Mouse (Mus musculus): ENCODE measurements at regions not wholly inside any gene's neighbourhood (a gene's known extent, or its start where the extent isn't known, plus 50 kb on each side); places are given as distances from the start of the nearest gene placed in this dataset.

- no peak for DNase-seq (ENCODE audit: low read depth, low spot score)
- Histone ChIP-seq H3K36me3 (ENCODE audit: control insufficient read depth, insufficient read depth, low read length, poor library complexity, severe bottlenecking) (no peaks in the 10 kb centered on the region), H3K9ac (ENCODE audit: insufficient read depth, low read depth, low read length, poor library complexity, severe bottlenecking) (no peak overlapping the region), H3K4me3 (ENCODE audit: insufficient read depth in 1 of 2, low read depth in 1 of 2, low read length in 2 of 2, poor library complexity in 1 of 2, severe bottlenecking in 1 of 2) (no peak overlapping the region), H3K4me1 (ENCODE audit: control insufficient read depth in 2 of 2, insufficient read depth in 2 of 2, low read length in 2 of 2, poor library complexity in 1 of 2) (no peaks in the 10 kb centered on the region), H3K9me3 (ENCODE audit: control insufficient read depth, insufficient read depth, low read depth, low read length) (no peaks in the 10 kb centered on the region), H3K27ac (ENCODE audit: insufficient read depth, low read depth, low read length, poor library complexity, severe bottlenecking) (no peak overlapping the region)
- TF ChIP-seq ZNF384 (IDR thresholded peaks at IDR 0.05; ENCODE audit: low read depth, low read length) (no peak), ZC3H11A (IDR thresholded peaks at IDR 0.05; ENCODE audit: borderline replicate concordance, low read depth, low read length) (no peak), CHD2 (IDR thresholded peaks at IDR 0.05; ENCODE audit: low read depth, low read length) (no peak), HCFC1 (IDR thresholded peaks at IDR 0.05; ENCODE audit: borderline replicate concordance, insufficient read depth, low read length) (no peak), MAFK (IDR thresholded peaks at IDR 0.05; ENCODE audit: insufficient read depth, low read depth, low read length) (no peak)
- in situ Hi-C loops (cut with MboI; ENCODE audit: low sequenced_read_pairs in 2 of 2, unreplicated experiment in 2 of 2), result no loop called here
These were observed 122.8 kb downstream of the Id4 start for GRCm38 (mm10) chr13:48383580-48384445.

GRCm38 (mm10) chr13:48384901-48385300 lies 123.9 kb downstream of the Id4 start:
- Histone ChIP-seq H3K27ac (ENCODE audit: insufficient read depth, low read depth, low read length, poor library complexity, severe bottlenecking) (no peak overlapping the region), H3K9ac (ENCODE audit: insufficient read depth, low read depth, low read length, poor library complexity, severe bottlenecking) (no peak overlapping the region), H3K4me1 (ENCODE audit: control insufficient read depth in 2 of 2, insufficient read depth in 2 of 2, low read length in 2 of 2, poor library complexity in 1 of 2) (no peaks in the 10 kb centered on the region), H3K36me3 (ENCODE audit: control insufficient read depth, insufficient read depth, low read length, poor library complexity, severe bottlenecking) (no peaks in the 10 kb centered on the region), H3K4me3 (ENCODE audit: insufficient read depth in 1 of 2, low read depth in 1 of 2, low read length in 2 of 2, poor library complexity in 1 of 2, severe bottlenecking in 1 of 2) (no peak overlapping the region), H3K9me3 (ENCODE audit: control insufficient read depth, insufficient read depth, low read depth, low read length) (no peaks in the 10 kb centered on the region)
- TF ChIP-seq MAFK (IDR thresholded peaks at IDR 0.05; ENCODE audit: insufficient read depth, low read depth, low read length) (no peak), ZNF384 (IDR thresholded peaks at IDR 0.05; ENCODE audit: low read depth, low read length) (no peak), CHD2 (IDR thresholded peaks at IDR 0.05; ENCODE audit: low read depth, low read length) (no peak), HCFC1 (IDR thresholded peaks at IDR 0.05; ENCODE audit: borderline replicate concordance, insufficient read depth, low read length) (no peak), ZC3H11A (IDR thresholded peaks at IDR 0.05; ENCODE audit: borderline replicate concordance, low read depth, low read length) (no peak)
- in situ Hi-C loops (cut with MboI; ENCODE audit: low sequenced_read_pairs in 2 of 2, unreplicated experiment in 2 of 2), result no loop called here
- no peak for DNase-seq (ENCODE audit: low read depth, low spot score)

GRCm38 (mm10) chr13:48391126-48391525 lies 122.1 kb downstream of the Zfp169 start:
- Histone ChIP-seq H3K9me3 (ENCODE audit: control insufficient read depth, insufficient read depth, low read depth, low read length) (no peaks in the 10 kb centered on the region), H3K27ac (ENCODE audit: insufficient read depth, low read depth, low read length, poor library complexity, severe bottlenecking) (no peak overlapping the region), H3K4me3 (ENCODE audit: insufficient read depth in 1 of 2, low read depth in 1 of 2, low read length in 2 of 2, poor library complexity in 1 of 2, severe bottlenecking in 1 of 2) (no peak overlapping the region), H3K4me1 (ENCODE audit: control insufficient read depth in 2 of 2, insufficient read depth in 2 of 2, low read length in 2 of 2, poor library complexity in 1 of 2) (peaks cover 0 to 2% of the 10 kb centered on the region in 2 experiments; a peak in 1 of 4 replicates), H3K36me3 (ENCODE audit: control insufficient read depth, insufficient read depth, low read length, poor library complexity, severe bottlenecking) (no peaks in the 10 kb centered on the region), H3K9ac (ENCODE audit: insufficient read depth, low read depth, low read length, poor library complexity, severe bottlenecking) (no peak overlapping the region)
- TF ChIP-seq ZC3H11A (IDR thresholded peaks at IDR 0.05; ENCODE audit: borderline replicate concordance, low read depth, low read length), result no peak
- no peak for TF ChIP-seq HCFC1 (IDR thresholded peaks at IDR 0.05; ENCODE audit: borderline replicate concordance, insufficient read depth, low read length)
- TF ChIP-seq CHD2 (IDR thresholded peaks at IDR 0.05; ENCODE audit: low read depth, low read length), result no peak
- TF ChIP-seq MAFK (IDR thresholded peaks at IDR 0.05; ENCODE audit: insufficient read depth, low read depth, low read length), result no peak
- no peak for TF ChIP-seq ZNF384 (IDR thresholded peaks at IDR 0.05; ENCODE audit: low read depth, low read length)
- DNase-seq (ENCODE audit: low read depth, low spot score), result no peak
- in situ Hi-C loops (cut with MboI; ENCODE audit: low sequenced_read_pairs in 2 of 2, unreplicated experiment in 2 of 2), result no loop called here

GRCm38 (mm10) chr13:48397761-48398160 lies 115.5 kb downstream of the Zfp169 start:
- Histone ChIP-seq H3K9me3 (ENCODE audit: control insufficient read depth, insufficient read depth, low read depth, low read length) (no peaks in the 10 kb centered on the region), H3K27ac (ENCODE audit: insufficient read depth, low read depth, low read length, poor library complexity, severe bottlenecking) (no peak overlapping the region), H3K4me3 (ENCODE audit: insufficient read depth in 1 of 2, low read depth in 1 of 2, low read length in 2 of 2, poor library complexity in 1 of 2, severe bottlenecking in 1 of 2) (no peak overlapping the region), H3K36me3 (ENCODE audit: control insufficient read depth, insufficient read depth, low read length, poor library complexity, severe bottlenecking) (no peaks in the 10 kb centered on the region), H3K4me1 (ENCODE audit: control insufficient read depth in 2 of 2, insufficient read depth in 2 of 2, low read length in 2 of 2, poor library complexity in 1 of 2) (peaks cover 0 to 2% of the 10 kb centered on the region in 2 experiments; a peak in 1 of 4 replicates), H3K9ac (ENCODE audit: insufficient read depth, low read depth, low read length, poor library complexity, severe bottlenecking) (no peak overlapping the region)
- no peak for DNase-seq (ENCODE audit: low read depth, low spot score)
- in situ Hi-C loops (cut with MboI; ENCODE audit: low sequenced_read_pairs in 2 of 2, unreplicated experiment in 2 of 2), result no loop called here
- TF ChIP-seq CHD2 (IDR thresholded peaks at IDR 0.05; ENCODE audit: low read depth, low read length) (no peak), ZC3H11A (IDR thresholded peaks at IDR 0.05; ENCODE audit: borderline replicate concordance, low read depth, low read length) (no peak), MAFK (IDR thresholded peaks at IDR 0.05; ENCODE audit: insufficient read depth, low read depth, low read length) (no peak), HCFC1 (IDR thresholded peaks at IDR 0.05; ENCODE audit: borderline replicate concordance, insufficient read depth, low read length) (no peak)

All from ES-E14 (cell line).